12 mouse cellular contexts compared by ENCODE assay signal in genomic region chr1:132287991-132288451, GRCm38 (mm10). TPM values are rescaled to one million over a fixed set of nuclear protein-coding genes. Genes with fewer than 3 reads are reported as not detected.
DNase-seq lines count a peak whose midpoint lies in the region; ATAC-seq and TF ChIP-seq lines count a peak whose summit lies in the region.
"Had no signal": no experiment of that assay in that cellular context is flagged by ENCODE, and none has a peak within 500 bp of the region (broad histone marks: within the 10 kb centered on the region; RNA-seq: fewer than 3 reads in every experiment).

No protein-coding gene starts in this region.

- no peaks in the 10 kb centered on the region for H3K27me3 ChIP-seq in heart, embryonic 14.5 days (ENCODE audit: control insufficient read depth, insufficient read depth, low read length)
- H3K27me3 ChIP-seq in C2C12 (ENCODE audit: control insufficient read depth, insufficient read depth, insufficient read length), result no peaks in the 10 kb centered on the region
- H3K27me3 ChIP-seq in hindbrain, embryonic 13.5 days, result 0 out of 2 replicates have a peak, but pooled peaks cover 8% of the 10 kb centered on the region
- no peaks in the 10 kb centered on the region for H3K27me3 ChIP-seq in kidney, embryonic 14.5 days (ENCODE audit: control insufficient read depth, insufficient read depth, low read length)

- H3K79me3 ChIP-seq in C2C12 (ENCODE audit: low read depth), result peaks cover 20% of the 10 kb centered on the region

- H3K9ac ChIP-seq in heart, embryonic 14.5 days (ENCODE audit: low read length), result no peak overlapping the region
- H3K9ac ChIP-seq in hindbrain, embryonic 13.5 days, result no peak overlapping the region
- no peak overlapping the region for H3K9ac ChIP-seq in kidney, embryonic 14.5 days (ENCODE audit: low read depth, low read length)

- peak; percentile 58 for TF ChIP-seq CTCF in C2C12 (IDR thresholded peaks at IDR 0.05; ENCODE audit: control insufficient read depth, insufficient read depth, insufficient read length)

- no peak for ATAC-seq in heart, embryonic 14.5 days (ENCODE audit: insufficient number of reproducible peaks, insufficient read depth, low FRiP score, low read depth)
- ATAC-seq in hindbrain, embryonic 13.5 days (ENCODE audit: low FRiP score), result no peak
- ATAC-seq in erythroblast, adult 5-6 weeks (replicated peaks; ENCODE audit: low FRiP score, poor library complexity, severe bottlenecking), result no peak
- no peak for ATAC-seq in kidney, embryonic 14.5 days (ENCODE audit: low FRiP score, low TSS enrichment)

- intact Hi-C loops in heart, postnatal 36 days (cut with DNase I), result no loop called here

- H3K79me2 ChIP-seq in C2C12 (ENCODE audit: control insufficient read depth, insufficient read depth), result peaks cover 51% of the 10 kb centered on the region

- H3K27ac ChIP-seq in heart, embryonic 14.5 days (replicated peaks in 1 of 2; ENCODE audit: control insufficient read depth in 1 of 2, insufficient read depth in 1 of 2, low read depth in 2 of 2, low read length in 2 of 2), result peak overlapping the region; percentile 41 to 59
- 0 out of 2 replicates have a peak overlapping the region, but pooled peaks have one; percentile 6 for H3K27ac ChIP-seq in hindbrain, embryonic 13.5 days
- no peak overlapping the region for H3K27ac ChIP-seq in kidney, embryonic 14.5 days (ENCODE audit: low read depth, low read length)

- H3K9me3 ChIP-seq in heart, embryonic 14.5 days (ENCODE audit: control insufficient read depth, low read length), result no peaks in the 10 kb centered on the region
- no peaks in the 10 kb centered on the region for H3K9me3 ChIP-seq in hindbrain, embryonic 13.5 days
- no peaks in the 10 kb centered on the region for H3K9me3 ChIP-seq in kidney, embryonic 14.5 days (ENCODE audit: control insufficient read depth, low read length)

- no peaks in the 10 kb centered on the region for H3K36me3 ChIP-seq in heart, embryonic 14.5 days (ENCODE audit: control insufficient read depth, insufficient read depth, low read length)
- peaks cover 6% of the 10 kb centered on the region for H3K36me3 ChIP-seq in C2C12 (ENCODE audit: control insufficient read depth, insufficient read depth)
- H3K36me3 ChIP-seq in hindbrain, embryonic 13.5 days, result no peaks in the 10 kb centered on the region
- no peaks in the 10 kb centered on the region for H3K36me3 ChIP-seq in kidney, embryonic 14.5 days (ENCODE audit: control insufficient read depth, insufficient read depth, low read length)

- no peak overlapping the region for H3ac ChIP-seq in C2C12 (ENCODE audit: control insufficient read depth, insufficient read length, low read depth)

- WGBS in heart, embryonic 14.5 days, result 29% methylated on average over 11 of the region's 11 CpGs
- WGBS in hindbrain, embryonic 13.5 days, result 8% methylated on average over 11 of the region's 11 CpGs
- WGBS in kidney, embryonic 14.5 days, result 23% methylated on average over 11 of the region's 11 CpGs

- no peak overlapping the region for H3K4me3 ChIP-seq in heart, embryonic 14.5 days (ENCODE audit: control insufficient read depth in 1 of 2, insufficient read depth in 1 of 2, low read depth in 1 of 2, low read length in 2 of 2)
- H3K4me3 ChIP-seq in C2C12 (ENCODE audit: insufficient read depth, poor library complexity, severe bottlenecking), result no peak overlapping the region
- H3K4me3 ChIP-seq in hindbrain, embryonic 13.5 days, result no peak overlapping the region
- no peak overlapping the region for H3K4me3 ChIP-seq in kidney, embryonic 14.5 days (ENCODE audit: low read length)

- peaks cover 19 to 28% of the 10 kb centered on the region in 2 experiments; a peak in 3 of 4 replicates for H3K4me1 ChIP-seq in heart, embryonic 14.5 days (ENCODE audit: control insufficient read depth in 2 of 2, insufficient read depth in 2 of 2, low read length in 2 of 2)
- peaks cover 71% of the 10 kb centered on the region for H3K4me1 ChIP-seq in hindbrain, embryonic 13.5 days (replicated peaks)
- H3K4me1 ChIP-seq in kidney, embryonic 14.5 days (ENCODE audit: control insufficient read depth, insufficient read depth, low read length), result peaks cover 26% of the 10 kb centered on the region

- no peak overlapping the region for H3K4me2 ChIP-seq in heart, embryonic 14.5 days (ENCODE audit: low read length)
- no peak overlapping the region for H3K4me2 ChIP-seq in hindbrain, embryonic 13.5 days
- H3K4me2 ChIP-seq in kidney, embryonic 14.5 days (replicated peaks; ENCODE audit: low read depth, low read length), result no peak overlapping the region

- DNase-seq in heart, postnatal 36 days, result no peak
- DNase-seq in Muller cell, postnatal 12 days (ENCODE audit: inconsistent ontology term), result peak; percentile 98
- no peak for DNase-seq in layer of hippocampus, adult 18-20 months (ENCODE audit: low spot score in 2 of 2)

TF ChIP-seq in C2C12, 6 proteins besides CTCF, POLR2A, EP300 and RAD21:
- TF ChIP-seq CEBPB (IDR thresholded peaks at IDR 0.05; ENCODE audit: low read depth) (no peak), FOSL1 (IDR thresholded peaks at IDR 0.05; ENCODE audit: insufficient read depth, low read length, poor library complexity, severe bottlenecking) (no peak), MYOG (IDR thresholded peaks at IDR 0.05; ENCODE audit: control insufficient read depth, extremely low read depth, insufficient read length) (no peak), MYOD1 (IDR thresholded peaks at IDR 0.05; ENCODE audit: control insufficient read depth, insufficient read length, low read depth) (no peak)

RNA-seq across cellular contexts. Expression of gene Klhdc8a, which starts 10.4 kb away (rescaled TPM):
- 0.50 and 1.5 TPM in 2 replicates for polyA plus RNA-seq in heart, embryonic 14.5 days (2014; fragmentation: Nextera tagmentation; extraction: Ambion mirVana)
- total RNA-seq in heart, postnatal 36 days (2021), result 10 to 100 TPM; 14.3 to 19.1 TPM
- 19.0 TPM for polyA plus RNA-seq in C2C12 (2012; fragmentation: generic; extraction: Trizol)
- polyA plus RNA-seq in hindbrain, embryonic 13.5 days (2015; fragmentation: Nextera tagmentation; extraction: Ambion mirVana), result 5.1 and 5.4 TPM in 2 replicates
- total RNA-seq in layer of hippocampus, adult 18-20 months (2021), result 1 to 10 TPM; 4.3 to 5.3 TPM
- total RNA-seq in erythroblast, adult 5-6 weeks (2015; ENCODE audit: low replicate concordance), result not detected in 2 replicates
- not detected in 2 replicates for total RNA-seq in erythroblast, adult 5-6 weeks (2017; ENCODE audit: low replicate concordance)
- 1.3 and 1.4 TPM in 2 replicates for polyA plus RNA-seq in kidney, embryonic 14.5 days (2014; fragmentation: Nextera tagmentation; extraction: Ambion mirVana)
- total RNA-seq: common myeloid progenitor, adult 5-6 weeks had no signal

RNA-seq across cellular contexts. Expression of gene Nuak2, which starts 27.9 kb away (rescaled TPM):
- polyA plus RNA-seq in heart, embryonic 14.5 days (2014; fragmentation: Nextera tagmentation; extraction: Ambion mirVana), result 1.5 and 2.2 TPM in 2 replicates
- 1 to 10 TPM; 3.7 to 3.8 TPM for total RNA-seq in heart, postnatal 36 days (2021)
- 11.7 TPM for polyA plus RNA-seq in C2C12 (2012; fragmentation: generic; extraction: Trizol)
- 17.6 and 22.5 TPM in 2 replicates for polyA plus RNA-seq in hindbrain, embryonic 13.5 days (2015; fragmentation: Nextera tagmentation; extraction: Ambion mirVana)
- 1 to 10 TPM; 1.6 to 1.9 TPM for total RNA-seq in layer of hippocampus, adult 18-20 months (2021)
- 4.4 and 7.7 TPM in 2 replicates for total RNA-seq in erythroblast, adult 5-6 weeks (2015; ENCODE audit: low replicate concordance)
- 1.8 and 3.7 TPM in 2 replicates for total RNA-seq in erythroblast, adult 5-6 weeks (2017; ENCODE audit: low replicate concordance)
- polyA plus RNA-seq in kidney, embryonic 14.5 days (2014; fragmentation: Nextera tagmentation; extraction: Ambion mirVana), result 1.4 and 2.3 TPM in 2 replicates

RNA-seq across cellular contexts. Expression of gene Gm10188, which starts 58.5 kb away (rescaled TPM):
- not detected in 2 replicates for polyA plus RNA-seq in heart, embryonic 14.5 days (2014; fragmentation: Nextera tagmentation; extraction: Ambion mirVana)
- total RNA-seq in heart, postnatal 36 days (2021), result not detected
- not detected for polyA plus RNA-seq in C2C12 (2012; fragmentation: generic; extraction: Trizol)
- 0.63 and 0.95 TPM in 2 replicates for polyA plus RNA-seq in hindbrain, embryonic 13.5 days (2015; fragmentation: Nextera tagmentation; extraction: Ambion mirVana)
- total RNA-seq in layer of hippocampus, adult 18-20 months (2021), result not detected
- not detected in 2 replicates for total RNA-seq in erythroblast, adult 5-6 weeks (2015; ENCODE audit: low replicate concordance)
- total RNA-seq in erythroblast, adult 5-6 weeks (2017; ENCODE audit: low replicate concordance), result not detected in 2 replicates
- polyA plus RNA-seq in kidney, embryonic 14.5 days (2014; fragmentation: Nextera tagmentation; extraction: Ambion mirVana), result not detected in 2 replicates
- total RNA-seq: common myeloid progenitor, adult 5-6 weeks had no signal
- polyA plus RNA-seq: gonadal fat pad, adult 2 months; liver, embryonic 16.5 days; spleen, adult 2 months had no signal
